In the genomic region with DNA sequence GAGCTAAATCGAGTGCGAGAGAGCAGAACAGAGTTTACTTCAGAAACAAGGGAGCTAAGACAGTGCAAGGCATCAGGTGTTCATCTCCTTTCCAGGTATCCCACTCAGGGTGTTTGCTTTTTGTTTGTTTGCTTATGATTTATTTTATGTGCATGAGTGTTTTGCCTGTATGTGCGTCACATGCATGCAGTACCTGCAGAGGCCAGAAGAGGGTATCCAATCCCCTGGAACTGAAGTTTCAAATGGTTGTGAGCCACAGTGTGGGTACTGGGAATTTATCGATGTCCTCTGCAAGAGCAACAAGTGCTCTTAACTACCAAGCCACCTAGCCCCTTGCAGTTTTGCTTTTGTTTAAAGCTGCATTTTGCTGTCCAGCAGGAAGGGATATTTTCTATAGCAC, we compare ENCODE assay signal across 23 mouse cellular contexts.
DNase-seq lines count a peak whose midpoint lies in the region; ATAC-seq and TF ChIP-seq lines count a peak whose summit lies in the region.
"Had no signal": no experiment of that assay in that cellular context is flagged by ENCODE, and none has a peak within 500 bp of the region (broad histone marks: within the 10 kb centered on the region; RNA-seq: fewer than 3 reads in every experiment).

No protein-coding gene starts in this region.

- H3K27ac ChIP-seq in heart, embryonic 10.5 days: no peak overlapping the region
- H3K27ac ChIP-seq in liver, embryonic 14.5 days: no peak overlapping the region
- no peak overlapping the region for H3K27ac ChIP-seq in liver, embryonic 11.5 days (ENCODE audit: low read depth, low read length)
- H3K27ac ChIP-seq: embryonic facial prominence, embryonic 15.5 days; forebrain, embryonic 15.5 days; heart, embryonic 13.5 days; hindbrain, embryonic 12.5 days; limb, embryonic 15.5 days; midbrain, embryonic 12.5 days had no signal

- TF ChIP-seq EP300 in liver, embryonic 14.5 days (IDR thresholded peaks at IDR 0.05; ENCODE audit: low read depth): no peak

- ATAC-seq in liver, embryonic 14.5 days (ENCODE audit: insufficient read depth): no peak
- ATAC-seq in liver, embryonic 11.5 days (replicated peaks; ENCODE audit: low FRiP score): no peak
- no peak for ATAC-seq in inflammation-experienced regulatory T-cells, adult 6 months
- ATAC-seq: forebrain, embryonic 15.5 days had no signal

- DNase-seq in heart, embryonic 10.5 days (ENCODE audit: low spot score): peak; percentile 27
- DNase-seq in heart, postnatal 4 days: no peak
- DNase-seq in liver, embryonic 14.5 days (ENCODE audit: low read depth in 3 of 3, low spot score in 3 of 3): no peak
- no peak for DNase-seq in liver, embryonic 11.5 days (ENCODE audit: low spot score)
- DNase-seq in ES-CJ7 (ENCODE audit: low read depth, low spot score) (peak; percentile 31), ZHBTc4 (ENCODE audit: low read depth, low spot score) (peak; percentile 45)
- DNase-seq: adrenal gland, postnatal 10 days; B cell, adult 2 months; cerebellum, adult 8-10 months; gastrocnemius, postnatal 10 days; heart, postnatal 14 days; kidney, postnatal 36 days; left cerebral cortex, postnatal 4 days; lung, adult 2 months; right cerebral cortex, postnatal 14 days; thymus, postnatal 14 days had no signal

- H3K36me3 ChIP-seq in heart, embryonic 10.5 days: no peaks in the 10 kb centered on the region
- H3K36me3 ChIP-seq in liver, embryonic 14.5 days (replicated peaks; ENCODE audit: control insufficient read depth, insufficient read depth, low read depth): no peaks in the 10 kb centered on the region
- H3K36me3 ChIP-seq in liver, embryonic 11.5 days (ENCODE audit: control insufficient read depth, insufficient read depth, low read length): no peaks in the 10 kb centered on the region
- H3K36me3 ChIP-seq: embryonic facial prominence, embryonic 15.5 days; forebrain, embryonic 15.5 days; heart, embryonic 13.5 days; hindbrain, embryonic 12.5 days; limb, embryonic 15.5 days had no signal

- H3K4me2 ChIP-seq in liver, embryonic 14.5 days (ENCODE audit: low read depth): no peak overlapping the region
- no peak overlapping the region for H3K4me2 ChIP-seq in liver, embryonic 11.5 days
- H3K4me2 ChIP-seq: embryonic facial prominence, embryonic 15.5 days; forebrain, embryonic 15.5 days; heart, embryonic 13.5 days; hindbrain, embryonic 12.5 days; limb, embryonic 15.5 days; midbrain, embryonic 12.5 days had no signal

- no peak overlapping the region for H3K9ac ChIP-seq in liver, embryonic 14.5 days (replicated peaks)
- H3K9ac ChIP-seq in liver, embryonic 11.5 days (ENCODE audit: low read depth, low read length): no peak overlapping the region
- H3K9ac ChIP-seq: embryonic facial prominence, embryonic 15.5 days; forebrain, embryonic 15.5 days; heart, embryonic 13.5 days; hindbrain, embryonic 12.5 days; limb, embryonic 15.5 days; midbrain, embryonic 12.5 days had no signal

- no peaks in the 10 kb centered on the region for H3K27me3 ChIP-seq in heart, embryonic 10.5 days (ENCODE audit: insufficient read depth, poor library complexity, severe bottlenecking)
- no peaks in the 10 kb centered on the region for H3K27me3 ChIP-seq in liver, embryonic 14.5 days (ENCODE audit: control insufficient read depth, insufficient read depth, low read length)
- H3K27me3 ChIP-seq in liver, embryonic 11.5 days (replicated peaks; ENCODE audit: control insufficient read depth, insufficient read depth, low read length): no peaks in the 10 kb centered on the region
- H3K27me3 ChIP-seq: embryonic facial prominence, embryonic 15.5 days; forebrain, embryonic 15.5 days; heart, embryonic 13.5 days; hindbrain, embryonic 12.5 days; limb, embryonic 15.5 days; midbrain, embryonic 12.5 days had no signal

- no peaks in the 10 kb centered on the region for H3K9me3 ChIP-seq in heart, embryonic 10.5 days
- no peaks in the 10 kb centered on the region for H3K9me3 ChIP-seq in liver, embryonic 14.5 days (ENCODE audit: control insufficient read depth, low read length)
- no peaks in the 10 kb centered on the region for H3K9me3 ChIP-seq in liver, embryonic 11.5 days (ENCODE audit: control insufficient read depth, low read length)
- H3K9me3 ChIP-seq: embryonic facial prominence, embryonic 15.5 days; forebrain, embryonic 15.5 days; heart, embryonic 13.5 days; hindbrain, embryonic 12.5 days; limb, embryonic 15.5 days had no signal

- no peaks in the 10 kb centered on the region for H3K4me1 ChIP-seq in heart, embryonic 10.5 days
- no peaks in the 10 kb centered on the region for H3K4me1 ChIP-seq in liver, embryonic 14.5 days (replicated peaks; ENCODE audit: control insufficient read depth in 2 of 2, insufficient read depth in 2 of 2, low read length in 1 of 2)
- no peaks in the 10 kb centered on the region for H3K4me1 ChIP-seq in liver, embryonic 11.5 days (replicated peaks; ENCODE audit: control insufficient read depth, insufficient read depth, low read length)
- H3K4me1 ChIP-seq: embryonic facial prominence, embryonic 15.5 days; forebrain, embryonic 15.5 days; heart, embryonic 13.5 days; limb, embryonic 15.5 days; midbrain, embryonic 12.5 days had no signal

- WGBS in heart, embryonic 10.5 days: 95% methylated on average over 4 of the region's 4 CpGs
- 77% methylated on average over 4 of the region's 4 CpGs for WGBS in liver, embryonic 14.5 days (ENCODE audit: insufficient replicate concordance)
- WGBS in liver, embryonic 11.5 days: 92% methylated on average over 4 of the region's 4 CpGs

- peak; percentile 21; the same call in 1 of the 2 replicates for TF ChIP-seq CTCF in liver, embryonic 14.5 days (IDR thresholded peaks at IDR 0.05; ENCODE audit: low read depth)

- H3K4me3 ChIP-seq in heart, embryonic 10.5 days: no peak overlapping the region
- no peak overlapping the region for H3K4me3 ChIP-seq in liver, embryonic 14.5 days (ENCODE audit: insufficient read depth in 1 of 2, low read depth in 2 of 2, low read length in 2 of 2)
- H3K4me3 ChIP-seq in liver, embryonic 11.5 days (ENCODE audit: low read depth, low read length): no peak overlapping the region
- H3K4me3 ChIP-seq: embryonic facial prominence, embryonic 15.5 days; forebrain, embryonic 15.5 days; heart, embryonic 13.5 days; hindbrain, embryonic 12.5 days; limb, embryonic 15.5 days; midbrain, embryonic 12.5 days had no signal

Comparison
In these comparisons a context has a peak if more than half of its experiments do, and no peak if none do; other contexts are left out.
1. DNase-seq: peak in heart, embryonic 10.5 days (single experiment), ES-CJ7 (single experiment) and ZHBTc4 (single experiment); none in heart, postnatal 4 days (single experiment), liver, embryonic 14.5 days (0 of 3) and liver, embryonic 11.5 days (single experiment).